8 mouse cellular contexts compared by ENCODE assay signal in genomic region chr7:40884855-40885489, GRCm38 (mm10). TPM values are rescaled to one million over a fixed set of nuclear protein-coding genes. Genes with fewer than 3 reads are reported as not detected.
DNase-seq lines count a peak whose midpoint lies in the region; ATAC-seq and TF ChIP-seq lines count a peak whose summit lies in the region.

No protein-coding gene starts in this region.

- TF ChIP-seq POLR2A in thymus, adult 2 months (IDR thresholded peaks at IDR 0.05; ENCODE audit: control insufficient read depth, extremely low read depth, insufficient read depth, low read length, poor library complexity), result no peak

- no peaks in the 10 kb centered on the region for H3K4me1 ChIP-seq in midbrain, embryonic 16.5 days (ENCODE audit: control insufficient read depth, insufficient read depth, low read length)
- no peaks in the 10 kb centered on the region for H3K4me1 ChIP-seq in thymus, adult 2 months (replicated peaks; ENCODE audit: control insufficient read depth, insufficient read depth, low read length)

- ATAC-seq in frontal cortex, adult (ENCODE audit: low TSS enrichment), result peak; percentile 78
- peak; percentile 66 for ATAC-seq in midbrain, embryonic 16.5 days
- no peak for ATAC-seq in granulocyte monocyte progenitor cell, adult 5-6 weeks (replicated peaks; ENCODE audit: poor library complexity, severe bottlenecking)

- H3K9me3 ChIP-seq in midbrain, embryonic 16.5 days (replicated peaks; ENCODE audit: control insufficient read depth, low read length, poor library complexity, severe bottlenecking), result no peaks in the 10 kb centered on the region

- WGBS in midbrain, embryonic 16.5 days, result 47% methylated on average over 8 of the region's 8 CpGs
- WGBS in thymus, adult 2 months, result 77% methylated on average over 8 of the region's 8 CpGs

- H3K27me3 ChIP-seq in midbrain, embryonic 16.5 days (ENCODE audit: control insufficient read depth, insufficient read depth, low read depth, low read length), result no peaks in the 10 kb centered on the region
- no peaks in the 10 kb centered on the region; the same call in 1 of the 2 replicates for H3K27me3 ChIP-seq in thymus, adult 2 months (ENCODE audit: control insufficient read depth, insufficient read depth, low read length)

- H3K4me2 ChIP-seq in midbrain, embryonic 16.5 days (ENCODE audit: low read length), result no peak overlapping the region

- no peak for TF ChIP-seq CTCF in thymus, adult 2 months (IDR thresholded peaks at IDR 0.05; ENCODE audit: borderline replicate concordance, control insufficient read depth, extremely low read depth, insufficient read depth, low read length, poor library complexity)

- no peak overlapping the region for H3K4me3 ChIP-seq in midbrain, embryonic 16.5 days (ENCODE audit: low read depth, low read length)
- H3K4me3 ChIP-seq in thymus, adult 2 months (ENCODE audit: control insufficient read depth, insufficient read depth, low read length), result no peak overlapping the region

- H3K36me3 ChIP-seq in midbrain, embryonic 16.5 days (ENCODE audit: control insufficient read depth, insufficient read depth, low read length), result no peaks in the 10 kb centered on the region
- no peaks in the 10 kb centered on the region for H3K36me3 ChIP-seq in thymus, adult 2 months (ENCODE audit: control insufficient read depth, insufficient read depth, low read length)

- no peak for DNase-seq in frontal cortex, postnatal 25 days (ENCODE audit: low spot score in 2 of 2)
- peak; percentile 71 to 83 for DNase-seq in cerebellum, postnatal 14 days
- peak; percentile 36 to 49 for DNase-seq in kidney, adult 8-10 months
- DNase-seq in natural killer cell, adult 2 months (ENCODE audit: low spot score in 2 of 2), result no peak
- no peak for DNase-seq in thymus, adult 2 months

- H3K9ac ChIP-seq in midbrain, embryonic 16.5 days (ENCODE audit: low read depth, low read length), result no peak overlapping the region

- no peak overlapping the region for H3K27ac ChIP-seq in midbrain, embryonic 16.5 days (ENCODE audit: low read length)
- H3K27ac ChIP-seq in thymus, adult 2 months (ENCODE audit: control insufficient read depth, insufficient read depth, low read length), result no peak overlapping the region

RNA-seq across cellular contexts. Expression of gene Vstm2b, which starts 13.2 kb away (rescaled TPM):
- polyA plus RNA-seq in midbrain, embryonic 16.5 days (2015; fragmentation: Nextera tagmentation; extraction: Ambion mirVana), result 23.5 and 24.5 TPM in 2 replicates
- not detected in 2 replicates for total RNA-seq in granulocyte monocyte progenitor cell, adult 5-6 weeks (2014; fragmentation: Nextera tagmentation)
- total RNA-seq in granulocyte monocyte progenitor cell, adult 5-6 weeks (2017), result not detected in 2 replicates
- 1.3 and 1.4 TPM in 2 replicates for polyA plus RNA-seq in thymus, adult 2 months (2012; rRNA removed)

Comparison
In these comparisons a context has a peak if more than half of its experiments do, and no peak if none do; other contexts are left out.
1. DNase-seq: peak in cerebellum, postnatal 14 days (2 of 2) and kidney, adult 8-10 months (2 of 2); none in frontal cortex, postnatal 25 days (0 of 2), natural killer cell, adult 2 months (0 of 2) and thymus, adult 2 months (single experiment).
2. RNA of gene Vstm2b, which starts 13.2 kb away (polyA plus RNA-seq): 23.5 to 24.5 TPM in midbrain, embryonic 16.5 days; 1.3 to 1.4 TPM in thymus, adult 2 months; every median in the first group is over 10 times any median in the second.